Mouse (Mus musculus) brain, embryonic 14.5 days (tissue): ENCODE measurements around the gene Plp2.

Source experiments
- CTCF ChIP-seq: fragments of 200-500 bp; IDR thresholded peaks from 2 replicates; pipeline ENCODE4 v1.5.1; 2012; ENCODE audit warnings: inconsistent platforms, mild to moderate bottlenecking, moderate library complexity, borderline replicate concordance; ENCODE audit not compliant: insufficient read depth, insufficient read length; ENCODE audit errors: extremely low read depth
- POLR2A ChIP-seq: fragments of 200-500 bp; IDR thresholded peaks from 2 replicates; pipeline ENCODE4 v1.6.1; 2012; ENCODE audit warnings: mild to moderate bottlenecking, inconsistent platforms, borderline replicate concordance; ENCODE audit not compliant: poor library complexity, insufficient read depth, insufficient read length, severe bottlenecking; ENCODE audit errors: extremely low read depth

DNA sequence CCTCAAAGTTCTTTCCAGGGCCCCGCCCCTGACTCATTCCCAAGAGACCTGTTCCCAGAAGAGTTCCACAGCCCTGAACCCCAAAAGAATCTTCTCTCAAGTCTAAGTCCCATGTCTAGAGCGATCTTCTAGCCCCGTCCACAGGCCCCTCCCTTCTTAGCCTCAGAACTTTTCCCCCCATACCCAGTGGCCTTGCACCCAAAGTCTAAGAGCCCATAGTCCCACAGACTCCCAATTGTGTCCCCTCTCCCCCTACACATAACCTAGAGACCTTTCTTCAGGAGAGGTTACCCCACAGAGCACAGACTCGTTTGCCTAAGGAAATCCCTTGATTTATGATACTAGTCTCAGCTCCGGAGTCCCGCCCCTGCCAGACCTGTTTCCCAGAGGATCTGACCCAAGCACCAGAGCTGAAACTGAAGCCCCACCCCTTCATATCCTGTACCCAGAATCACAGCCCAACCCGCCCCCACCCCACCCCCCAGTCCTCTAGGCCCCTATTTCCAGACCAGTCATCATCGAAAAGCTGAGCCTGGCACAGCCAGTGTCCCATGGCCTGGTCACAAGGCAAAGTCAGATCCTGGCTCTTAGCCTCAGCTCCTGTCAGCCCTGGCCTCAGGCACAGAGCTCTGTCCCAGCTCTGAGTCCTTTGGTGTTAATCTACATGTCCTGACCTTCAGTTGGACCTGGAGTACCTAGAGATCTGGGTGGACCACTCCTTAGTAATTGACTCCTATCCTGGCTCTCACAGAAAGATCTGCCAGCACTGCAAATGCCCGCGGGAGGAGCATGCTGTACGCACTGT, 12.2 kb downstream of the Plp2 start:
- no peak for TF ChIP-seq CTCF
- no peak for TF ChIP-seq POLR2A
